Mouse (Mus musculus) embryonic facial prominence, embryonic 13.5 days (tissue): ENCODE measurements around the gene A130010J15Rik. TPM values are rescaled to one million over a fixed set of nuclear protein-coding genes. Genes with fewer than 3 reads are reported as not detected.

Source experiments
- ATAC-seq: fragments of 200-750 bp; cut with Nextera tagmentation; 2 replicates; pipeline ENCODE4 v1.8.0; 2017; ENCODE audit warnings: low read depth; ENCODE audit not compliant: insufficient number of reproducible peaks, insufficient read depth, low FRiP score, low TSS enrichment
- H3K27ac ChIP-seq: fragments of 300-500 bp; sonication (generic); 2 replicates; pipeline ENCODE4 v1.5.1; 2015; ENCODE audit warnings: moderate library complexity, mild to moderate bottlenecking, inconsistent platforms
- H3K27me3 ChIP-seq: fragments of 300-500 bp; sonication (generic); 2 replicates; pipeline ENCODE4 v1.6.1; 2015; ENCODE audit warnings: mild to moderate bottlenecking, inconsistent platforms
- H3K36me3 ChIP-seq: fragments of 300-500 bp; sonication (generic); 2 replicates; pipeline ENCODE4 v1.6.1; 2015; ENCODE audit warnings: mild to moderate bottlenecking, inconsistent platforms
- H3K4me1 ChIP-seq: fragments of 300-500 bp; sonication (generic); 2 replicates; pipeline ENCODE4 v1.6.1; 2015; ENCODE audit warnings: inconsistent platforms
- H3K4me2 ChIP-seq: fragments of 300-500 bp; sonication (generic); 2 replicates; pipeline ENCODE4 v1.6.1; 2015; ENCODE audit warnings: moderate library complexity, mild to moderate bottlenecking, inconsistent platforms
- H3K4me3 ChIP-seq: fragments of 300-500 bp; sonication (generic); 2 replicates; pipeline ENCODE4 v1.5.1; 2015; ENCODE audit warnings: mild to moderate bottlenecking, inconsistent platforms
- H3K9ac ChIP-seq: fragments of 300-500 bp; sonication (generic); 2 replicates; pipeline ENCODE4 v1.6.1; 2015; ENCODE audit warnings: mild to moderate bottlenecking, inconsistent platforms
- H3K9me3 ChIP-seq: fragments of 300-500 bp; sonication (generic); 2 replicates; pipeline ENCODE4 v1.6.1; 2016; ENCODE audit warnings: inconsistent platforms
- WGBS: fragments of 180-500 bp; shearing (Covaris S2); methylation state at CpG from one replicate; pipeline ENCODE4 v1.1.7; 2015; ENCODE audit warnings: mixed read lengths; 5-methylcytosine and 5-hydroxymethylcytosine counted together
- polyA plus RNA-seq: library from polyadenylated mRNA; unstranded; fragments of >200 nt; fragmentation: Nextera tagmentation; extraction: Ambion mirVana; gene quantifications from 2 replicates; pipeline ENCODE4 v1.2.1, GENCODE M21; 2015

A130010J15Rik gene
- polyA plus RNA-seq, 1 experiment from 2014 or later = 18.9 TPM

DNA sequence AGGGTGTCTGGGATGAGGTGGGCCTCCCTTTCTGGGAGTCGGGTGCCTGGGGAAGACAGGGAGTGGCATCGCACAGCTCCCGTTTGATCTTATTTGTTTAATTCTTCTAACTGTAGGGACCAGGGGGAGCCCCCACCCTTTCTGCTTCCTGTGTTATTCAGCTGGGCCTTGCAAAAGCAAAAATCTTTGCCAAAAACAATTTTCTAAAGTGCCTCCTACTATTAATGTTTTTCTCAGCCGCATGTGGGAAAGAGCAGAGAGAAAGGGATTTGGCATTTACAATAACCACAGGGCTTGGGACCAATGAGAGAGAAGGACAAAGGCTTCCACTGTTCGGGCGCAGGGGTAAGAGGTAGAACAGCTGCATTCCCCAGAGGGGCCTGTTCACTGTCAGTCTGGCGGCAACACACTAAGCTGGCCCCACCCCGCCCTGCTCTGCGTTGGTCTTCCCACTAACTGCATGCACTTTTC is 21.3 kb downstream of the A130010J15Rik start:
- Histone ChIP-seq H3K27me3 (no peaks in the 10 kb centered on the region), H3K4me3 (no peak overlapping the region), H3K4me2 (peak overlapping the region; percentile 38), H3K9ac (no peak overlapping the region), H3K4me1 (peaks cover 43% of the 10 kb centered on the region), H3K9me3 (no peaks in the 10 kb centered on the region), H3K27ac (peak overlapping the region; percentile 93), H3K36me3 (no peaks in the 10 kb centered on the region)
- ATAC-seq = peak; percentile 92
- 8% methylated on average over 9 of the region's 9 CpGs for WGBS

DNA sequence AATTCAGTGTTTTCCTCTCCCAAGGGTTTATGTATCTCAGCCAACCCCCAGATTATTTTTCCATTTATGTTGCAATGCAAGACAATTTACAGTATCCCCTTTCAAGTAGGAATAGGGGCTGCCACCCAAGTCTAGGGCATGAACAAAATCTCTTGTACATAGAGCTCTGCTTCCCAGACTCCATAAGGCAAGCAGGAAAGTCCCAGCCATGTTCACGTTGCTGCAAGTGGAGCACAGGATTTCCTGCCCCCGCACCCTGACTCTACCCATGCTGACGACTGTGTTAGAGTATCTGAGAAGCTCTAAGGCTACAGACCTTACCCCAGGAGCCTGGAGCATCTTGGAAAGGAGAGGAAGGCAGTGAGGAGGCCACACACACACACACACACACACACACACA is 21.9 kb downstream of the A130010J15Rik start:
- H3K27ac ChIP-seq = peak overlapping the region; percentile 93
- WGBS = 30% methylated on average over 3 of the region's 3 CpGs
- no peak overlapping the region for H3K4me3 ChIP-seq
- peaks cover 38% of the 10 kb centered on the region for H3K4me1 ChIP-seq
- H3K27me3 ChIP-seq = no peaks in the 10 kb centered on the region
- no peak overlapping the region for H3K9ac ChIP-seq
- H3K9me3 ChIP-seq = no peaks in the 10 kb centered on the region
- peak overlapping the region; percentile 38 for H3K4me2 ChIP-seq
- peak; percentile 56; the same call in 1 of the 2 replicates for ATAC-seq
- no peaks in the 10 kb centered on the region for H3K36me3 ChIP-seq

DNA sequence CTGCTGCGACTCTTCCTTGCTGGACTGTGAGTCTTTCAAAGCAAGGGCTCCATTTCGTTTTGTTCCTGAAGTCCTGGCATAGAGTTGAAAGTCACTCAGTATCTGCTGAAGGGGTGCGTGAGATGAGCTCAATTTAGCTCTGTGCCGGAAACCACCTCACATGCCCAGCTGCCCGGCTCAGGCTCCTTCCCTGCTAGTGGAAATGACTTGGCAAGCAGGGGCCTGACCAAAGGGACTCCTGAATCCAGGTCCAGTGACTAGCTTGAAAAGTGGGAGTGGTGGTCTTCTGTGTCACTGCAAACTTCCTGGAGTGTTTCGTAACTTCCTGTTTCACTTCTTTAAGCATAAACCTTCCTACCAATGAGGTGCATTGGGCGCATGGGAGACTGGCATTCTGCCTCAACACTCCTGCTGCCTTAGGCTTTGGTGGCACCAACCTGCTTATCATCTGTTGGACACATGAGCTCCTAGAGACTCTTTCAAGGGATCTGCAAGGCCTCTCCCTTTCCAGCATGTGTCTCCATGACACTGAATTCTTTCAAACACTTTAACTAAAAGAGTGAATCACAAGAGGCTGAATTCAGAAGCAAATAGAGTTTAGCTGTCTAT is 23.9 kb downstream of the A130010J15Rik start:
- H3K27ac ChIP-seq = no peak overlapping the region
- ATAC-seq = no peak
- no peak overlapping the region for H3K4me2 ChIP-seq
- H3K36me3 ChIP-seq = no peaks in the 10 kb centered on the region
- no peak overlapping the region for H3K9ac ChIP-seq
- H3K4me1 ChIP-seq = peaks cover 41% of the 10 kb centered on the region
- WGBS = 86% methylated on average over 7 of the region's 7 CpGs
- no peaks in the 10 kb centered on the region for H3K27me3 ChIP-seq
- no peak overlapping the region for H3K4me3 ChIP-seq
- H3K9me3 ChIP-seq = no peaks in the 10 kb centered on the region

DNA sequence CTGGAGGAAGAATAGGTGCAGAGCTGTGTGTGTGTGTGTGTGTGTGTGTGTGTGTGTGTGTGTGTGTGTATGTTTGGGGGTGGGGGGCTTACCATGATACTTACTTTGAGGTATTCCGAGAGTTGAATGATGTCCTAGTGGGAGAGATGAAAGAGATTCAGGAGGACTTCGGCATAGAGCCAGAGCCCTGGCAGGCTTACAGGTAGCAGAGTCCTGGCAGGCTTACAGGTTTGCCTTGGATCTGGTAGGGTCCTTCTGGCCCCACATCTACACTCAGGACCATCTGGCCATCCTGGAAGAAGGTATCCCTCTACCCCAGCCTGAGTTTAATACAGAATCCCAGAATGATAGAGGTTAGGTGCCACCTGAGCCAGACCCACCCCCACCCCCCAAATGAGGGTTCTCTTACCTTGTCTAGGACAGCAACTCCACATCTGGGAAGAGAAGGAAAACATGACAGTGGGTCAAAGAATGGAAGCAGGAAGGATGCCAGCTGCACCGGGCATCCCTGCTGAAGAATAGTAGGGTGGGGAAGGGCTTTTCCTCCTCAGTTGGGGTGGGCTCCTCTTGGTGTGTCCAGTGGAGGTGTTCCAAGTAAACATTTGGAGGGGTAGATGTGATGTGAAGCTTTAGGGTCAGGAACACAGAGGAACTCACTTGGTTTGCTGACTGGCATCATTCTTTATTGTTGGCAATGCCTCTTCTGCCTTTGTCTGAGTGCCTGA is 26.7 kb downstream of the A130010J15Rik start:
- Histone ChIP-seq H3K27ac (no peak overlapping the region), H3K9ac (no peak overlapping the region), H3K4me3 (no peak overlapping the region), H3K4me2 (no peak overlapping the region), H3K27me3 (no peaks in the 10 kb centered on the region), H3K36me3 (no peaks in the 10 kb centered on the region), H3K9me3 (no peaks in the 10 kb centered on the region), H3K4me1 (peaks cover 26% of the 10 kb centered on the region)
- 84% methylated on average over 3 of the region's 3 CpGs for WGBS
- ATAC-seq = no peak

DNA sequence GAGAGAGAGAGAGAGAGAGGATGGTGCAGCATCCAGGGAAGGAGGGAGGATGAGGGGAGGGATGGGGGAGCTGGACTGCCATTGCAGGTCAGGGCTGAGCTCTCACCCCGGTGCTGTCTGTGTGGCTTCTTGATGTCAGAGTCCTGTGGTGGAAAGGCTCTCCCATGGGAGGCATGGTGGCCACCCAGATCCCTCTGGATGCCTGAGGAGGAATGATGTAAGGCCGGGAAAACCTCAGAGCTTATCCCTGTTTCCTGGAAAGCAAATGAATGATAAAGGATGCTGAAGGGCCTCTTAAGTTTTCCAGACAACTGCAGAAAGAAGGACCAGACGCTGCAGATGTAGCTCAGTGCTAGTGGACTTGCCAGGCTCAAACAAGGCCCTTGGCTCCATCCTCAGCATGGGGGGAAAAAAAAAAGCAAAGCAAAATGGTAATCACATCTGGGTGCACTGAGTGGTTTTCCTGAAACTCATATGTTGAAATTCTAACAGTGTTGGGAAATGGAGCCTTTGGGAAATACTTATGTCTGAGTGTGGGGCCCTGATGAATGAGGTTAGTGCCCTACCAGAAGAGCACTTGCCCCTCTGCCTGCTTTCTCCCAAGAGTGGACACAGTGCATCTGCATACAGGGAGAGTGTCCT is 27.4 kb downstream of the A130010J15Rik start:
- Histone ChIP-seq H3K4me3 (no peak overlapping the region), H3K36me3 (no peaks in the 10 kb centered on the region), H3K9ac (no peak overlapping the region), H3K27me3 (no peaks in the 10 kb centered on the region), H3K27ac (no peak overlapping the region), H3K4me2 (no peak overlapping the region), H3K9me3 (no peaks in the 10 kb centered on the region), H3K4me1 (peaks cover 19% of the 10 kb centered on the region)
- WGBS = 67% methylated on average over 3 of the region's 3 CpGs
- no peak for ATAC-seq

DNA sequence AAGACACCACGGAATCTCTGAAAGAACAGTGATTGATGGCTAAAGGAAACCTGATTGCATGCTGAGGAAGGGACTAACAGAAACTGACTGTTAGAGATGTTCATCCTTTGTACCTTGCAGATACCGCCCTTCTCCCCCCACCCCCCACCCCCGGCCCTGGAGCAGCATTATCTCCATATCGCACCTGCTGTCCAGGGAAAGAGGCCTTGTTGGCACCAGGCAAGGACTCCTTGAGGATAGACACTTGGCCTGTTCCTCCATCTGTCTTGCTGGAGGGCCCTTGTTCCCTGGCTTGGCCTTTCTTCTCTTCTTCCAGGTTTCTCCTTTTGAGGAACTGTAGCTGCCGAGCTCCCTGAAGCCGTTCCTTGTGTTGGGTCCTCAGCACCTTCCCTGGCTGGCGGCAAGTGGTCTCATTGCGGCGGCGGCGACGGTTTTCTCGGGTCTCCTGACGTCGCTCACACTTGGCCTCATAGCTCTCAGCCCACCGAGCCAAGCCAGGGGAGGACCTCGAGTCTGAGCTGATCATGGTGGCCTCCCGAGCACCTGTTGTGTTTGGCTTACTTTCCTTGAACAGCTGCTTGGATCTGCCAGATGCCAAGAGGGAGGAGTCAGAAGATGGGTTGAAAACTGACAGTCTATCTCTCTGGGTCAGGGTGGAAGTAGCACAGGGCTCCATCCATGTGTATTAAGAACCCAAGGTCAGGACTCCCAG is 29.8 kb downstream of the A130010J15Rik start:
- H3K4me1 ChIP-seq = peaks cover 5% of the 10 kb centered on the region; the same call in 1 of the 2 replicates
- no peaks in the 10 kb centered on the region for H3K36me3 ChIP-seq
- no peak for ATAC-seq
- H3K9ac ChIP-seq = no peak overlapping the region
- no peak overlapping the region for H3K4me2 ChIP-seq
- no peaks in the 10 kb centered on the region for H3K27me3 ChIP-seq
- WGBS = 89% methylated on average over 18 of the region's 18 CpGs
- no peaks in the 10 kb centered on the region for H3K9me3 ChIP-seq
- no peak overlapping the region for H3K27ac ChIP-seq
- no peak overlapping the region for H3K4me3 ChIP-seq

DNA sequence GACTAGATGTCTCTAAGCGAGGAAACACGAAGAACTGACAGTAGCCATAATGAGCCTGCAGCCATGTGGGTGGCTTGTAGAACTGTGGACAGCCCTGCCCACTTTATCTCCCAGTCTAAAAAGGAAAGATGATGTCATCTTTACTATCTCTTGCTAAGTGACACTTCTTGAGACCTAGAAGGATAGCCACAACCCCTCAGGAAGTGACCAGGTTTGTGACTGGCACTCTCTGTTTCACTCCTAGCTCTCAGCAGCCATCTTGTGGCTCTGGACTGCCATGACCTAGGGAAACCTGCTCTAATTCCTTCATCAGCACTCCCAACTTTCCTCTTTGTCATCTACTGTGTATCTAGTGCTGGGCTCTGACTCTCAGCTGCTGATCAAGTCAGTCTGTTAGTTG is 30.5 kb downstream of the A130010J15Rik start:
- no peaks in the 10 kb centered on the region for H3K36me3 ChIP-seq
- H3K4me3 ChIP-seq = no peak overlapping the region
- peaks cover 5% of the 10 kb centered on the region; the same call in 1 of the 2 replicates for H3K4me1 ChIP-seq
- H3K27ac ChIP-seq = no peak overlapping the region
- no peaks in the 10 kb centered on the region for H3K9me3 ChIP-seq
- no peak overlapping the region for H3K9ac ChIP-seq
- no peaks in the 10 kb centered on the region for H3K27me3 ChIP-seq
- ATAC-seq = no peak
- WGBS = 96% methylated on average over 2 of the region's 2 CpGs
- no peak overlapping the region for H3K4me2 ChIP-seq

DNA sequence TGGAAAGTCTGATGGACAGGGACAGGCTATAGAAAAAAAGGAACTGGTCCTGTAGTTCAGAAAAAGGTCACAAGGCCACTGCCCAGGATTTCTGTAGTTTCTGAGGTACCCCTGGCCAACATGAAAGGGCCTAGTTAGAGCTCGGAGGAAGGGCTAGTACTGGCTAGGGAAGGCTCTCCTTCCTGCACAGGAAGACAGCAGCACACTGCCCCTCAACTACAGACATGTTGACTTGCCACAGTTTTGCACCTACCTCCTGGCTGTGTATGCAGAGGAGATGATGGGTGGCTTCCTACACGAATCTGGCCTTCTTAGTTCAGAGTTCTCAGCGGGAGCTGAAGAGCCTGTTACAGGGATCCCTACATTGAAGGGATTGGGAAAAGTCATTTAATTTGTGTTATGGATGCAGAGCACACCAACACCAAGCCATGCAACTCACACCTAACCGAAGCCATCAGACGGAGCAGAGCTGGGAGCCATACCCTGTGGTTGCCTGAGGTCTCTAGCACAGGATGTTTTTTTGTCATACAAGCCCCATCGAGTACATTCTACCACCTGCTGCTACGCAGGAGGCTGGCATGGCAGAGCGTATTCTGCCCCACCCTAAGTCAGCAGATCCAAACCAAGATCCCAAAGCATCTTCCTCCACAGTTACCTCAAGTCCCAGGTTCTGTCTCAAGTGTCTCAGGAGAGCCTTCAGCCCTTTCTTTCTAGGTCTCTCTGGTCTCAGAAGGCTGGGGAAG is 33.0 kb downstream of the A130010J15Rik start:
- 83% methylated on average over 8 of the region's 8 CpGs for WGBS
- Histone ChIP-seq H3K9ac (no peak overlapping the region), H3K27ac (no peak overlapping the region), H3K27me3 (no peaks in the 10 kb centered on the region), H3K4me2 (no peak overlapping the region), H3K4me3 (no peak overlapping the region), H3K9me3 (no peaks in the 10 kb centered on the region), H3K4me1 (peaks cover 5% of the 10 kb centered on the region; the same call in 1 of the 2 replicates), H3K36me3 (no peaks in the 10 kb centered on the region)
- no peak for ATAC-seq

DNA sequence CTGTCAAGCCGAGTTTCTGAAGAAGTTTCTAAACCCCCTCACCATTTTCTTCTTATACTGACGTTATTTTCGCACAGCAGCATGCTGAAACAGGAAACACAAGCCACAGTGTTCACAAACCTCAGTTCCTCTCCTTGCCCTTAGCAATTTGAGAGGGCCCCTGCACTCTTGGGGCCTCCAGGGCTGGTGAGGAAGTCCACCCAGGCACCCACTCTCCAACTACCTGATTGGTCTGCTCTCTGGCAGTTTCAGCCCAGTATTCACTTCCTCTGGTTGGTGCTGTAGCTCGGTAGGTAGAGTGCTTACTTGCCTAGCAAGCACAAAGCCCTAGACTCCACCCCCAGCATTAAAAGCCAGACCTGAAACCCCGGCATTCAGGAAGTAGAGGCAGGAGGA is 33.5 kb downstream of the A130010J15Rik start, which contains the start of gene Traf3ip3:
TSS of gene Traf3ip3 (minus strand) at position 321 of the 396 bp plus-strand sequence.
- H3K9me3 ChIP-seq = no peaks in the 10 kb centered on the region
- H3K4me1 ChIP-seq = peaks cover 5% of the 10 kb centered on the region; the same call in 1 of the 2 replicates
- no peak for ATAC-seq
- H3K4me2 ChIP-seq = no peak within 1 kb of the TSS
- no peak within 1 kb of the TSS for H3K27ac ChIP-seq
- H3K27me3 ChIP-seq = no peaks in the 10 kb centered on the region
- no peak within 1 kb of the TSS for H3K4me3 ChIP-seq
- H3K36me3 ChIP-seq = no peaks in the 10 kb centered on the region
- WGBS = 55% methylated on average over 5 of the region's 5 CpGs
- no peak within 1 kb of the TSS for H3K9ac ChIP-seq

DNA sequence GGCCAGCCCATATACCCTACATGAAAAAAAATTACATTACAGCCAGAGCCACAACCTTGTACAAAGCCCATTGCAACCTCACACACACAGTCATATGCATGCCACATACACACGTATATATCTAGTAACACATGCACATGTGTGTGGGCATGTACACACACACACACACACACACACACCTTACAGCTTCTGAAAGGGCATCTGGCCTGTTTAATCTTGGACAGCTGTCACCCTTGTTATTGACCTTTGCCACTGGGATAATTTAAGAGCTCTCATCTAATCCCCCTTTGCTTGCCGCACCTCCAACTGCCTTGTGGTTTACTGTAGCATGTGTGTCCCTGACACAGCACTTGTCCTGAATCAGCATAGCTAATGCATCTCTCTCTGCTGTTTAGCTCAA is 36.0 kb downstream of the A130010J15Rik start:
- ATAC-seq = no peak
- Histone ChIP-seq H3K9ac (no peak overlapping the region), H3K4me1 (no peaks in the 10 kb centered on the region), H3K9me3 (no peaks in the 10 kb centered on the region), H3K4me2 (no peak overlapping the region), H3K36me3 (no peaks in the 10 kb centered on the region), H3K4me3 (no peak overlapping the region), H3K27ac (no peak overlapping the region), H3K27me3 (no peaks in the 10 kb centered on the region)
- 59% methylated on average over 2 of the region's 2 CpGs for WGBS

DNA sequence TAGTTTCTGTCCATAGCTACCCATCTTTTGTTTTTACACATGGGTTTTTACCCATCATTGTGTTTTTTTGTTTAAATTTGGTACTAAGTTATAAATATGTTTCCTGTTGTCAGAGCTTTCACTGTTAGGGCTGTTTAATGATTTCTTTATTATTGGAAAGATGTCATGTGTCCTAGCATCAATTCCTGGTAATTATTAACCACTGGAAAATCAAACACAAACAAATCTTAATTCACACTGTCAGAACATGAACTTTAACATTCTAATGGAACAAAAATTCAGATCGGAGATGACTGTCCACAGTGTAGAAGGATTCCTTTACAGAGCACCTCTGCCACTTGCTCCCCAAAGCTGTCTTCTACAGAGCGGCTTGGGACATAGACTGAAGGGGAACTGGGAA is 37.6 kb downstream of the A130010J15Rik start:
- Histone ChIP-seq H3K27me3 (no peaks in the 10 kb centered on the region), H3K9ac (no peak overlapping the region), H3K36me3 (no peaks in the 10 kb centered on the region), H3K27ac (no peak overlapping the region), H3K9me3 (no peaks in the 10 kb centered on the region), H3K4me3 (no peak overlapping the region), H3K4me1 (no peaks in the 10 kb centered on the region), H3K4me2 (no peak overlapping the region)
- no peak for ATAC-seq
- 91% methylated on average over 2 of the region's 2 CpGs for WGBS
